Mouse (Mus musculus): ENCODE measurements around the gene Gga2.

Gene Gga2

GRCm38 (mm10) chr7:122020667-122021354 is at the start of gene Gga2:
TSS of gene Gga2 (minus strand) at chr7:122021222.
- under 1% methylated on average over 50 of the region's 50 CpGs for WGBS

GRCm38 (mm10) chr7:122067517-122068381 is 46.7 kb upstream of the Gga2 start:
- 2% methylated on average over 58 of the region's 58 CpGs for WGBS

GRCm38 (mm10) chr7:122066945-122067516 is 46.0 kb upstream of the Gga2 start, which contains the start of the genes Ubfd1 and Ears2:
TSS of gene Ubfd1 (plus strand) at chr7:122067175.
TSS of gene Ears2 (minus strand) at chr7:122067263.
- WGBS, result under 1% methylated on average over 60 of the region's 60 CpGs

- 14% methylated on average over 31 of the region's 31 CpGs for WGBS
These were observed 45.3 kb upstream of the Gga2 start for GRCm38 (mm10) chr7:122066102-122066944.

- 51% methylated on average over 1 of the region's 1 CpGs for WGBS
These were observed 44.6 kb upstream of the Gga2 start for GRCm38 (mm10) chr7:122065656-122066055.

GRCm38 (mm10) chr7:122056633-122057032 is 35.6 kb upstream of the Gga2 start:
- WGBS, result 93% methylated on average over 5 of the region's 5 CpGs

- WGBS, result 85% methylated on average over 1 of the region's 1 CpGs
These were observed 29.8 kb upstream of the Gga2 start for GRCm38 (mm10) chr7:122050834-122051233.

- WGBS, result 94% methylated on average over 9 of the region's 9 CpGs
These were observed 27.2 kb upstream of the Gga2 start for GRCm38 (mm10) chr7:122048191-122048590.

GRCm38 (mm10) chr7:122046813-122047212 is 25.8 kb upstream of the Gga2 start:
- 60% methylated on average over 2 of the region's 2 CpGs for WGBS

GRCm38 (mm10) chr7:122045711-122046110 is 24.7 kb upstream of the Gga2 start:
- WGBS, result 74% methylated on average over 1 of the region's 1 CpGs

- 43% methylated on average over 4 of the region's 4 CpGs for WGBS
These were observed 24.2 kb upstream of the Gga2 start for GRCm38 (mm10) chr7:122045181-122045634.

- WGBS, result 93% methylated on average over 8 of the region's 8 CpGs
These were observed 23.1 kb upstream of the Gga2 start for GRCm38 (mm10) chr7:122044106-122044505.

GRCm38 (mm10) chr7:122034348-122034747 is 13.3 kb upstream of the Gga2 start:
- 18% methylated on average over 2 of the region's 2 CpGs for WGBS

- WGBS, result 53% methylated on average over 3 of the region's 3 CpGs
These were observed 12.3 kb upstream of the Gga2 start for GRCm38 (mm10) chr7:122033371-122033770.

- WGBS, result 96% methylated on average over 2 of the region's 2 CpGs
These were observed 1.1 kb upstream of the Gga2 start for GRCm38 (mm10) chr7:122022131-122022530.

- 4% methylated on average over 6 of the region's 6 CpGs for WGBS
These were observed 752 bp downstream of the Gga2 start for GRCm38 (mm10) chr7:122020273-122020666.

- 51% methylated on average over 7 of the region's 7 CpGs for WGBS
These were observed 2.0 kb downstream of the Gga2 start for GRCm38 (mm10) chr7:122018978-122019377.

- WGBS, result 74% methylated on average over 3 of the region's 3 CpGs
These were observed 2.8 kb downstream of the Gga2 start for GRCm38 (mm10) chr7:122018247-122018646.

GRCm38 (mm10) chr7:122015734-122016133 is 5.3 kb downstream of the Gga2 start:
- WGBS, result 89% methylated on average over 10 of the region's 10 CpGs

GRCm38 (mm10) chr7:122015105-122015504 is 5.9 kb downstream of the Gga2 start:
- 52% methylated on average over 8 of the region's 8 CpGs for WGBS

- 94% methylated on average over 10 of the region's 10 CpGs for WGBS
These were observed 8.1 kb downstream of the Gga2 start for GRCm38 (mm10) chr7:122012949-122013348.
